Mouse (Mus musculus): ENCODE results near the gene Pde8b.

Gene Pde8b

GRCm38 (mm10) chr13:95140460-95141079 is 109.6 kb downstream of the Pde8b start:
- no peak for DNase-seq

GRCm38 (mm10) chr13:95135326-95136150 is 114.6 kb downstream of the Pde8b start:
- no peak for DNase-seq

- peak; percentile 4 to 12 for DNase-seq
These were observed 118.3 kb downstream of the Pde8b start for GRCm38 (mm10) chr13:95131848-95132247.

GRCm38 (mm10) chr13:95131041-95131440 is 119.1 kb downstream of the Pde8b start:
- no peak for DNase-seq

DNA sequence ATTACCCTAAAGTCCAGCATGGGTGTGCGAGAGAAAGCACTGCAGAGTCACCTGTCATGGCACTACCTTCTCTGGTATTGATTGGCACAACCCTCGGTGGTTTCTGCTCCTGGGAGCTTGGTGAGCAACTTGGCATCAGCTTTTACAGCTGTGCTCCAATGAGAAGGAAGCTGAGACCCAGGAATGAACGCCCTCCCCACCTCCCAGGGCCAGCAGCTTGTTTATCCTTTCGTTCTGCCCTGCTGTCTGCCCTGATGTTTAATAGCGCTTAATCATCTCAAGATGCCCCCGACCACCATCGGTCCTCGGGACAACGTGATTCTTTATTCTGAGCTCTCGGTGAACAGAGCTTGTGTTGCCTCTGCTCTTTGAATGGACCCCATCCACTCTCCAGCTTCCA is 122.8 kb downstream of the Pde8b start:
- DNase-seq = no peak

DNA sequence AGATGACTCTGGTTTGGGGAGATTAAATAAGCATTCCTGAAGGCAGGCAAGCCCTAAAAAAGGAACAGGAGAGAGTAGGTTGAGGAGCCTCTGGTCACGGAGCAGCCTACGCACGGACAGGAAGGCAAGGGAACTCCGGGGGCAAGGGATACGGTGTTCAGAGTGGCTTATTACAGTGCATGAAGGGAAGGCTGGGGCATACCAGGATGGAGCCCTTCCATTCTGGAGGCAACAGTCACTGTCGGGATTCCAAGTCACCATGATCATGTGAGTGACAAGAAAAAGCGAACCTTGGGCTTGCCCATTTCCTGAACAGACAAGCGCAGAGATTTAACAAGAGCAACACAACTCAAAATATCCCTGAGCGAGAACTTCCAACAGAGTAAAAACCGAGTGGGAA is 123.3 kb downstream of the Pde8b start:
- no peak for DNase-seq

DNA sequence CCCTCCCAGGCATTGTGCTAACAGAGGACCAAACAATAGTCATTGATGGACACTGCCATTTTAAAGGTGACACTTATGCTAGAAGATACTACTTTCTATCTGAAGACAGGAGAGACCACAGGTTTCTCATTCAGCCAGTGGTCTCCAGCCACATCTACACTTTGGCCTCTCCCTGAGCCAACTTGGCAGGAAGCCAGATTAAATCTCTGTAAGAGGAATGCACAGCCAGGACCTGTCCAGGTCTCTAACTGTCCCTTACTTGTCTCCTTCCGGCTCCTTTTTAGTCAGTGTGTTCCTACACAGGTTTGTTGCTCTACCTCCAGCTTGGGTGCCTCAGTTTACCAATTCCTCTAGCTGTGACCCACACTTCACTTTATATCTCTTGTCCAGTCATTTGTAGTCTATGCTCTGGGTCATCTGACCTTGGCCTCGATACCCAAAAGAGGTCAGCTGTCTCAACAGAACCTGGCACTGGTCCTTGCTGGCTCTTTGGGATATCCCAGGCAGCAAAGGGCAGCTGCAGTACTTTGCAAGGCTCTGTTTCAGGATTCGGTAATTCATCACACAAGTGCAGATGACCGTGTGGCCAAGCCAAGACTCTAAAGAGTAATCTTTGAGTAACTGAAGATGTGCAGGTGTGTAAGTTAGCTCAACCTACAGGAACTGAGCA is 124.5 kb downstream of the Pde8b start:
- no peak for DNase-seq

GRCm38 (mm10) chr13:95120570-95120969 is 129.6 kb downstream of the Pde8b start:
- no peak for DNase-seq

- no peak for DNase-seq
These were observed 136.4 kb downstream of the Pde8b start for GRCm38 (mm10) chr13:95113763-95114162.

DNA sequence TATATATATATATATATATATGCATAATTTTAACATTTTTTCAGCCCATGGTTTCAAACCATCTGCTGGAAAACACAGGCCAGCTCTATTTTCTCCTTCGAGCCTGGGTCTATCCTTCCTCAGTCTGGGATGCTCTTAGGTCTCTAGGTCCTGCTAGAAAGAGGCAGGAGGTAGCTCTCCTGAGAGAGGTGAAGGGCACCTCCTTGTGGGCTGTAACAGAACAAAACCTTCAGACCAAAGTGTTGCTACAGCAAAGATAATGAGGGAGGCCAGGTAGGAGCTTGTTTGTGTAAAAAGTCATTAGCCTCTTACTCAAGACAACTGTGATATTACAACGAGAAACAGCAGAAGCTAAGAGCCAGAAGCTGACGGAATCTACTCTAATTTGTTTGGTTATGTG is 140.6 kb downstream of the Pde8b start:
- DNase-seq = no peak

DNA sequence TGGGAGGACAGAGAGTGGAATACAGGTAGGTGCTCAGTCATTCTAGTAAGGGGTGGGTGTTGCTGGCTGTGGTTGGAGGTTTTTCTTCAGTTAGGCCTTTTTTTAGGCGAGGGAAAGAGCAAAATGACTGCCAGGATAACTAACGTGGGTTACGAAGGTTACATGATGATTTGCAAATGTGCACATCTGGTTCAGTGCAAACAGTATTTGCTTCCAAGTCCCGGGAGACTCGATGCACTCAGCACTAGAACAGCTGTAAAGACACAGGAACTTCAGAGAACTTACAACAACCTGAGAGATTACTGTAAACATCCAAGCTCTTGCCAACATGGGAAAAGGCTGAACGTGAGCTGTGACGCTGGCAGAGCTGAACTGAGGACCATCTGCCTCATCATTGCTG is 142.1 kb downstream of the Pde8b start:
- DNase-seq = no peak

GRCm38 (mm10) chr13:95104865-95105264 is 145.3 kb downstream of the Pde8b start:
- no peak for DNase-seq

GRCm38 (mm10) chr13:95102985-95103590 is 147.0 kb downstream of the Pde8b start:
- no peak for DNase-seq

DNA sequence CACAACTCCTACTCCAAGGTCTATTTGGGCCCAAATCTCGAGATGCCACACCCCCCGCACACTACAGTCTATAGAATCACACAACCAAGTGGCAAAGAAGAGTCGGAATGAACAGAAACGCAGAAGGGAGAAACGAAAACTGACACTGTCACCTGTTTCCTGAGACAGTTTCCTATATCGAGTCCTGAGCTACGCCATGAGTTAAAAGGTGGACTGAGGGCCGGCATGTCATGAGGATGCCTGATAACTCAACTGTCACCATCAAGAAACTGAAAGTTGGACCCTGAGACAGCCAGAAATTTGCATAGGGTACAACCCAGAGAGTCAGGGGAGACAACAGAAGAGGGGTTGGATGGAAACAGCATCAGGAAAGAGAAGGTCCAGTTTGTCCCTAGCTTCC is 148.8 kb downstream of the Pde8b start:
- DNase-seq = no peak

DNA sequence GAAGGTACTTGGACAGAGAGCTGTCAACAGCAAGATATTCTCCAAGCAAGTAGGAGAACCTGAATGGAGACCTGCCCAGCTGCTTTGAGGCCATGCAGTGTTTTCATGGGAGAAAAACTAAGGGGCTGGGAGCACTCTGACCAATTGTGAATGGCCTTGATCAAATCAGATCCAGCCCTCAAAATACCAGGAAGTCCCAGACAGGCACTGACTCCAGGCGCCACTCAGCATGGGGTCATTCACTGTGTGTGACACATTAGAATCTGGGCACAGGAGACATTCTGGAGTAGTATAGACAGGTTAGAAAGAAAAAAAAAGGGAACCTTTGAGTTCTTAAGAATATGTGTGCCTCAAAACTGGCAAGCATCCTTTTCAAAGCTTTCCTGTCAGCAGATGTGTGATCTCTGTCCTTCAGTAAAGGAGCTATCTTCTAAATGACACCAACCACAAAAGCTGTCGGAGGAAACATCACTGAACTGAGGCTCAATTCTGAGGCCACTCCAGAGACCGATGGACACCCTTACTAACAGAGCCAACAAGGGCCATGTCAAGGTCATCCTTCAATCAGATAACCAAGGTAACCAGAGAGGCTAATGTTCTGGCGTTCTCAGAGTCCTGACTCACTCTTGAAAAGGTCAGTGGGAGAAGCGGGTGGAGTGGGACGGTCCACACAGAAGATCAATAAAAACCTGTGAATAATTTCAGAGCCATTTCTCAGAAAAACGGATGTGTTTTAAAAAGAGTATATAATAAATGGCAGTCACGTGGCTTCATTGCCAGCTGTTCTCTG is 151.0 kb downstream of the Pde8b start:
- no peak for DNase-seq

GRCm38 (mm10) chr13:95096646-95097045 is 153.5 kb downstream of the Pde8b start:
- no peak for DNase-seq

GRCm38 (mm10) chr13:95095860-95096259 is 154.3 kb downstream of the Pde8b start:
- DNase-seq = no peak

- no peak for DNase-seq
These were observed 158.3 kb downstream of the Pde8b start for GRCm38 (mm10) chr13:95091546-95092445.

DNA sequence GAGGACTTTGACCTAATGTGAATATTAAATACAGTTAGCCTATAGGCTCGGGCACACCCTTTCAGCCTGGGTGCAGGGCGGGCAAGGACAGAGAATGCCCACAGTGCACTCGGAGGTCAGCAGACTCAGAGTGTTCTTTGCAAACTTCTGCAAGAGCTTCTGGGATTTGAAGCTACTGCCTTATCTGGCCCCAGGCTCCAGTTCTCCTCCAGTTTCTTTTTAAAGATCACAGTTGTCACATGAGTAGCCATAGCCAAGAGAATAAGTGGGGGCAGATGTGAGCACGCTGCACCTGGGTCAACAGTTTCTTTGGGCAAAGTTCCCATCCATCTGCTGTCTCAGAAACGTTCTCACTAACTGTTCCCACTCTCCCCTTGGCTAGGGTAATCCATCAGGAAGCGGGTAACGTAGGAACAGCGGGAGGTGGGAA is 162.8 kb downstream of the Pde8b start:
- DNase-seq = no peak

GRCm38 (mm10) chr13:95086033-95086432 is 164.1 kb downstream of the Pde8b start:
- no peak for DNase-seq

- no peak for DNase-seq
These were observed 167.5 kb downstream of the Pde8b start for GRCm38 (mm10) chr13:95082611-95083010.
